8 mouse cellular contexts compared by ENCODE assay signal in the genomic region with DNA sequence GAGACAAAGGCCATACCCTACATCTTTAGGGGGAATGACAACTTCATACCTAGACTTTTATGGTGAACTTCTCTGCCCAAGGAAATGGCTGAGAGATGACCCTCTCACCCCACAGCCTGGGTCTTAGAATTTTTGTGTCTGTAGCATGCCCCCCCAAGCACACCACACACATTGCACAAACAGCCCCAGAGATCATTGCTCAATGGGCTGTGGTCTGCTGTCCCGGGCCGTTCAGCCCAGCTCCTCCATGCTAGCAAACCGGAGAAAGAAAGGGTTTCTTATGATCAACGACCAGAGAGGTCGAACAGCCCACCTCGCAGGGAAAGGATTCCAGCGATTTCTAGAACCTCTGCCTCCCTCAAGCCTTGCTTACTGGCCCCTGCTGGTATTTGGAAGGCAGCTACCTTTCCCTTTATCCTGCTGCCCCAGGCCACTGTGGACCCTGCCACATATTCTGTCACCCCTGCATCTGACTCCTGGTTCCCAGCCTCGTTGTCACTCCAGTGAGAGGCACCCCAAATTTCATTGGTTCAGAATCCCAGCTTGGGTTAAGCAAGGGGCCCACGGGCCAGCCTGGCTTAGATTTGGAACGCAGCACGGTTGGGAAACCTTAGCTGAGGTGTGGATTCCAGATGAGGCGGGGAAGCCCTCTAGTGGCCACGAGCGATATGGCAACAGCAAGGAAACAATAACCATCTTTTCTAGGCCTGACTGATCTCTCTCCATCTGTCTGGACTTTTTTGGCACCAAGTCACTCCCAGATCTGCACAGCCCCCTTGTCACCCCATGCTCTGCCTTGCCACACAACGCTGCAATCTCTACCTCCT. TPM values are rescaled to one million over a fixed set of nuclear protein-coding genes. Genes with fewer than 3 reads are reported as not detected.
DNase-seq lines count a peak whose midpoint lies in the region; ATAC-seq and TF ChIP-seq lines count a peak whose summit lies in the region.

No protein-coding gene starts in this region.

- peak; percentile 95; the same call in 1 of the 2 replicates for TF ChIP-seq EP300 in heart, adult 2 months (IDR thresholded peaks at IDR 0.05; ENCODE audit: insufficient read depth, low read depth, low read length)

- H3K36me3 ChIP-seq in embryonic facial prominence, embryonic 13.5 days = no peaks in the 10 kb centered on the region
- no peaks in the 10 kb centered on the region for H3K36me3 ChIP-seq in heart, adult 2 months (ENCODE audit: control insufficient read depth, insufficient read depth, low read length)
- H3K36me3 ChIP-seq in limb, embryonic 13.5 days = no peaks in the 10 kb centered on the region
- H3K36me3 ChIP-seq in midbrain, embryonic 16.5 days (ENCODE audit: control insufficient read depth, insufficient read depth, low read length) = no peaks in the 10 kb centered on the region
- no peaks in the 10 kb centered on the region for H3K36me3 ChIP-seq in spleen, adult 2 months (ENCODE audit: control insufficient read depth, insufficient read depth, low read length)

- no peak overlapping the region for H3K27ac ChIP-seq in embryonic facial prominence, embryonic 13.5 days
- peak overlapping the region; percentile 63 for H3K27ac ChIP-seq in heart, adult 2 months
- no peak overlapping the region for H3K27ac ChIP-seq in limb, embryonic 13.5 days
- no peak overlapping the region for H3K27ac ChIP-seq in midbrain, embryonic 16.5 days (ENCODE audit: low read length)
- no peak overlapping the region for H3K27ac ChIP-seq in spleen, adult 2 months (ENCODE audit: insufficient read depth, low read length)

- H3K9me3 ChIP-seq in embryonic facial prominence, embryonic 13.5 days = no peaks in the 10 kb centered on the region
- no peaks in the 10 kb centered on the region for H3K9me3 ChIP-seq in limb, embryonic 13.5 days
- no peaks in the 10 kb centered on the region for H3K9me3 ChIP-seq in midbrain, embryonic 16.5 days (replicated peaks; ENCODE audit: control insufficient read depth, low read length, poor library complexity, severe bottlenecking)

- WGBS in embryonic facial prominence, embryonic 13.5 days = 26% methylated on average over 15 of the region's 15 CpGs
- 18% methylated on average over 15 of the region's 15 CpGs for WGBS in heart, adult 2 months
- WGBS in limb, embryonic 13.5 days = 27% methylated on average over 15 of the region's 15 CpGs
- 28% methylated on average over 15 of the region's 15 CpGs for WGBS in midbrain, embryonic 16.5 days
- 23% methylated on average over 15 of the region's 15 CpGs for WGBS in spleen, adult 2 months

- no peaks in the 10 kb centered on the region for H3K79me2 ChIP-seq in heart, adult 2 months (replicated peaks; ENCODE audit: control insufficient read depth, insufficient read depth, low read length)

- TF ChIP-seq POLR2A in heart, adult 2 months (IDR thresholded peaks at IDR 0.05; ENCODE audit: insufficient read depth, low read depth, low read length) = peak; percentile 17; the same call in 1 of the 2 replicates
- TF ChIP-seq POLR2A in spleen, adult 2 months (IDR thresholded peaks at IDR 0.05; ENCODE audit: low read depth, low read length) = no peak

- H3K9ac ChIP-seq in embryonic facial prominence, embryonic 13.5 days = no peak overlapping the region
- H3K9ac ChIP-seq in heart, adult 2 months (ENCODE audit: low read depth, low read length) = no peak overlapping the region
- no peak overlapping the region for H3K9ac ChIP-seq in limb, embryonic 13.5 days
- H3K9ac ChIP-seq in midbrain, embryonic 16.5 days (ENCODE audit: low read depth, low read length) = peak overlapping the region; percentile 50; the same call in 1 of the 2 replicates

- H3K4me1 ChIP-seq in embryonic facial prominence, embryonic 13.5 days = 0 out of 2 replicates have a peak, but pooled peaks cover 5% of the 10 kb centered on the region
- H3K4me1 ChIP-seq in heart, adult 2 months (ENCODE audit: control insufficient read depth, insufficient read depth, low read length) = peaks cover 9% of the 10 kb centered on the region
- H3K4me1 ChIP-seq in limb, embryonic 13.5 days = peaks cover 14% of the 10 kb centered on the region; the same call in 1 of the 2 replicates
- H3K4me1 ChIP-seq in midbrain, embryonic 16.5 days (ENCODE audit: control insufficient read depth, insufficient read depth, low read length) = peaks cover 3% of the 10 kb centered on the region; the same call in 1 of the 2 replicates
- H3K4me1 ChIP-seq in spleen, adult 2 months (ENCODE audit: control insufficient read depth, insufficient read depth, insufficient read length) = peaks cover 19% of the 10 kb centered on the region; the same call in 1 of the 2 replicates

- no peak overlapping the region for H3K4me3 ChIP-seq in embryonic facial prominence, embryonic 13.5 days
- no peak overlapping the region for H3K4me3 ChIP-seq in heart, adult 2 months
- H3K4me3 ChIP-seq in limb, embryonic 13.5 days = no peak overlapping the region
- no peak overlapping the region for H3K4me3 ChIP-seq in midbrain, embryonic 16.5 days (ENCODE audit: low read depth, low read length)
- H3K4me3 ChIP-seq in spleen, adult 2 months (ENCODE audit: extremely low read depth, insufficient read depth, insufficient read length) = no peak overlapping the region

- ATAC-seq in embryonic facial prominence, embryonic 13.5 days (ENCODE audit: insufficient number of reproducible peaks, insufficient read depth, low FRiP score, low TSS enrichment, low read depth) = peak; percentile 39; the same call in 1 of the 2 replicates
- ATAC-seq in limb, embryonic 13.5 days (ENCODE audit: low FRiP score, low read depth) = peak; percentile 68
- ATAC-seq in midbrain, embryonic 16.5 days = peak; percentile 84

- H3K27me3 ChIP-seq in embryonic facial prominence, embryonic 13.5 days = no peaks in the 10 kb centered on the region
- H3K27me3 ChIP-seq in heart, adult 2 months (ENCODE audit: control insufficient read depth, insufficient read depth, low read length) = no peaks in the 10 kb centered on the region
- H3K27me3 ChIP-seq in limb, embryonic 13.5 days = no peaks in the 10 kb centered on the region
- no peaks in the 10 kb centered on the region for H3K27me3 ChIP-seq in midbrain, embryonic 16.5 days (ENCODE audit: control insufficient read depth, insufficient read depth, low read depth, low read length)
- H3K27me3 ChIP-seq in spleen, adult 2 months (ENCODE audit: control insufficient read depth, insufficient read depth, low read length) = no peaks in the 10 kb centered on the region

- intact Hi-C loops in heart, adult 2 months (cut with DNase I) = loop anchor here (1.0 kb wide), 3 partner anchors 135 to 249 kb away; partner anchors contain the start of gene Lrrc8c

- peak overlapping the region; percentile 33; the same call in 1 of the 2 replicates for H3K4me2 ChIP-seq in embryonic facial prominence, embryonic 13.5 days
- H3K4me2 ChIP-seq in limb, embryonic 13.5 days (replicated peaks) = no peak overlapping the region
- peak overlapping the region; percentile 24; the same call in 1 of the 2 replicates for H3K4me2 ChIP-seq in midbrain, embryonic 16.5 days (ENCODE audit: low read length)

- peak; percentile 95 for TF ChIP-seq CTCF in heart, adult 2 months (IDR thresholded peaks at IDR 0.05)
- peak; percentile 88; the same call in 1 of the 2 replicates for TF ChIP-seq CTCF in spleen, adult 2 months (IDR thresholded peaks at IDR 0.05; ENCODE audit: extremely low read depth, insufficient read depth, insufficient read length, insufficient replicate concordance)

- DNase-seq in 3134 (ENCODE audit: extremely low read depth, insufficient read length, low spot score) = peak; percentile 51
- peak; percentile 56 to 76 for DNase-seq in adrenal gland, postnatal 4 days (ENCODE audit: low spot score in 2 of 2)
- DNase-seq in heart, adult 2 months = peak; percentile 84 to 88
- DNase-seq in kidney, adult 8-10 months = peak; percentile 50 to 84
- peak in 1 of 2 experiments; percentile 80 for DNase-seq in spleen, adult 2 months (ENCODE audit: low read depth in 1 of 2, low spot score in 2 of 2)

RNA-seq across cellular contexts. Expression of gene Lrrc8d, which starts 45.3 kb away (rescaled TPM):
- total RNA-seq in adrenal gland, postnatal 4 days (2021) = 10 to 100 TPM; 83.9 to 89.6 TPM
- 19.4 and 20.1 TPM in 2 replicates for polyA plus RNA-seq in embryonic facial prominence, embryonic 13.5 days (2015; fragmentation: Nextera tagmentation; extraction: Ambion mirVana)
- 1 to 10 TPM; 8.0 to 8.8 TPM for total RNA-seq in heart, adult 2 months (2021)
- polyA plus RNA-seq in heart, adult 2 months (2012; rRNA removed) = 4.3 and 5.2 TPM in 2 replicates
- polyA plus RNA-seq in limb, embryonic 13.5 days (2015; fragmentation: Nextera tagmentation; extraction: Ambion mirVana) = 16.2 and 17.0 TPM in 2 replicates
- 33.9 and 35.9 TPM in 2 replicates for polyA plus RNA-seq in midbrain, embryonic 16.5 days (2015; fragmentation: Nextera tagmentation; extraction: Ambion mirVana)
- polyA plus RNA-seq in spleen, adult 2 months (2012; rRNA removed) = 5.2 and 6.4 TPM in 2 replicates
